ENCODE assay signal across 10 mouse cellular contexts in the genomic region with DNA sequence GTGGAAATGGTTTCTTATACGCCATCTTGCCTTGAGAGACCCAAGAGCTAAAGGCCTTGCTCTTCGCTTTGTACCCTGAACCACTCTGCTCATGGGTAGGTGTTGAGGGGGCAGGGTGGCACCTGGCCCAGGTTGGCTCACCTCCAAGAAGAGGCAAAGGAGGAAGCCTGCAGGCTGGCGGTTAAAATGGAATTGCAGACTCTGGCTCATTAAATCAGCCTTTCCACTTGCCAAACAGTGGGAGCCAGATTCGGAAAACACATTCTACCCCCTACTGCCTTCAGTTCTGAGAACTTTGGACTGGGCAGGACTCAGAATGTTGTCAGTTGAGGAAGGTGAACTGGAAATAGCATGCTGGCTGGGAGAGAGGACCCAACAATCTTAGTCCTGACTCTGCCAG. TPM values are rescaled to one million over a fixed set of nuclear protein-coding genes. Genes with fewer than 3 reads are reported as not detected.
DNase-seq lines count a peak whose midpoint lies in the region; ATAC-seq and TF ChIP-seq lines count a peak whose summit lies in the region.
"Had no signal": no experiment of that assay in that cellular context is flagged by ENCODE, and none has a peak within 500 bp of the region (broad histone marks: within the 10 kb centered on the region; RNA-seq: fewer than 3 reads in every experiment).

No protein-coding gene starts in this region.

- TF ChIP-seq POLR2A in cerebellum, adult 2 months (IDR thresholded peaks at IDR 0.05; ENCODE audit: borderline replicate concordance, insufficient read depth, low read length) = no peak

- DNase-seq in kidney, adult 18-20 months = peak; percentile 87
- peak; percentile 64 to 73 for DNase-seq in cerebellum, adult 2 months
- peak; percentile 36 to 38 for DNase-seq in frontal cortex, postnatal 36 days (ENCODE audit: low spot score in 2 of 2)
- DNase-seq in layer of hippocampus, adult 9-11 months = peak; percentile 55
- no peak for DNase-seq in MN1 (ENCODE audit: low spot score)
- no peak for DNase-seq in c-Kit-positive CD71-positive TER-119-positive erythroid progenitor cells, embryonic 14.5 days (ENCODE audit: low spot score)
- no peak for DNase-seq in spleen, postnatal 14 days (ENCODE audit: low spot score in 2 of 2)
- DNase-seq: thymus, postnatal 4 days had no signal

- H3K27me3 ChIP-seq in kidney, embryonic 15.5 days = no peaks in the 10 kb centered on the region
- no peaks in the 10 kb centered on the region for H3K27me3 ChIP-seq in cerebellum, adult 2 months (ENCODE audit: control insufficient read depth, insufficient read depth, low read length)
- H3K27me3 ChIP-seq: neural tube, embryonic 13.5 days had no signal

- H3K4me3 ChIP-seq in kidney, embryonic 15.5 days (replicated peaks) = no peak overlapping the region
- no peak overlapping the region for H3K4me3 ChIP-seq in cerebellum, adult 2 months (replicated peaks; ENCODE audit: insufficient read depth, low read depth, low read length)
- H3K4me3 ChIP-seq: neural tube, embryonic 13.5 days had no signal

- TF ChIP-seq CTCF in cerebellum, adult 2 months (IDR thresholded peaks at IDR 0.05; ENCODE audit: borderline replicate concordance, insufficient read depth, low read depth, low read length) = no peak; the same call in 1 of the 2 replicates

- H3K9ac ChIP-seq in kidney, embryonic 15.5 days = no peak overlapping the region
- H3K9ac ChIP-seq: neural tube, embryonic 13.5 days had no signal

- WGBS in kidney, embryonic 15.5 days = 94% methylated on average over 4 of the region's 4 CpGs
- 26% methylated on average over 4 of the region's 4 CpGs for WGBS in cerebellum, adult 2 months

- H3K36me3 ChIP-seq in kidney, embryonic 15.5 days = peaks cover 17% of the 10 kb centered on the region

- ATAC-seq in kidney, embryonic 15.5 days (replicated peaks; ENCODE audit: low FRiP score) = no peak

- no peak overlapping the region for H3K4me2 ChIP-seq in kidney, embryonic 15.5 days
- H3K4me2 ChIP-seq: neural tube, embryonic 13.5 days had no signal

- H3K27ac ChIP-seq in kidney, embryonic 15.5 days = no peak overlapping the region
- H3K27ac ChIP-seq in cerebellum, adult 2 months (ENCODE audit: insufficient read depth, low read length) = no peak overlapping the region; the same call in 1 of the 2 replicates
- H3K27ac ChIP-seq: neural tube, embryonic 13.5 days had no signal

- peaks cover 3% of the 10 kb centered on the region; the same call in 1 of the 2 replicates for H3K4me1 ChIP-seq in kidney, embryonic 15.5 days
- H3K4me1 ChIP-seq in cerebellum, adult 2 months (ENCODE audit: control insufficient read depth, insufficient read depth, low read length) = no peaks in the 10 kb centered on the region

- no peaks in the 10 kb centered on the region for H3K9me3 ChIP-seq in kidney, embryonic 15.5 days (replicated peaks)
- H3K9me3 ChIP-seq: neural tube, embryonic 13.5 days had no signal

RNA-seq across cellular contexts. Expression of a gene that starts 17.9 kb away (rescaled TPM):
- 40.1 and 45.0 TPM in 2 replicates for polyA plus RNA-seq in kidney, embryonic 15.5 days (2015; fragmentation: Nextera tagmentation; extraction: Ambion mirVana)
- 25.7 and 26.5 TPM in 2 replicates for polyA plus RNA-seq in cerebellum, adult 2 months (2012; rRNA removed)

RNA-seq across cellular contexts. Expression of a gene that starts 36.3 kb away (rescaled TPM):
- polyA plus RNA-seq in kidney, embryonic 15.5 days (2015; fragmentation: Nextera tagmentation; extraction: Ambion mirVana) = 0.93 and 1.7 TPM in 2 replicates
- 17.6 and 20.8 TPM in 2 replicates for polyA plus RNA-seq in cerebellum, adult 2 months (2012; rRNA removed)

RNA-seq across cellular contexts. Expression of a gene that starts 56.7 kb away (rescaled TPM):
- 3.2 and 4.5 TPM in 2 replicates for polyA plus RNA-seq in kidney, embryonic 15.5 days (2015; fragmentation: Nextera tagmentation; extraction: Ambion mirVana)
- polyA plus RNA-seq in cerebellum, adult 2 months (2012; rRNA removed) = 235 and 237 TPM in 2 replicates

RNA-seq across cellular contexts. Expression of a gene that starts 57.0 kb away (rescaled TPM):
- polyA plus RNA-seq in kidney, embryonic 15.5 days (2015; fragmentation: Nextera tagmentation; extraction: Ambion mirVana) = 12.5 and 13.0 TPM in 2 replicates
- polyA plus RNA-seq in cerebellum, adult 2 months (2012; rRNA removed) = 98.5 and 107 TPM in 2 replicates

Comparison
In these comparisons a context has a peak if more than half of its experiments do, and no peak if none do; other contexts are left out.
1. DNase-seq: peak in kidney, adult 18-20 months (single experiment), cerebellum, adult 2 months (2 of 2), frontal cortex, postnatal 36 days (2 of 2) and layer of hippocampus, adult 9-11 months (single experiment); none in MN1 (single experiment), c-Kit-positive CD71-positive TER-119-positive erythroid progenitor cells, embryonic 14.5 days (single experiment) and spleen, postnatal 14 days (0 of 2).
2. RNA of a gene that starts 56.7 kb away (polyA plus RNA-seq): 235 to 237 TPM in cerebellum, adult 2 months; 3.2 to 4.5 TPM in kidney, embryonic 15.5 days; every median in the first group is over 10 times any median in the second.